Mouse (Mus musculus) heart, adult 11 months (tissue): ENCODE measurements around the gene Vmn1r11.

Experiments
- DNase-seq: peaks from one replicate; pipeline ENCODE4 v3.0.0; 2022

Vmn1r11 gene

GRCm38 (mm10) chr6:57133155-57133554 is at the start of gene Vmn1r11:
Vmn1r11 (plus strand) TSS chr6:57133455.
- DNase-seq, result no peak

GRCm38 (mm10) chr6:57106358-57106757 is 26.9 kb upstream of the Vmn1r11 start:
- no peak for DNase-seq

GRCm38 (mm10) chr6:57109154-57109553 is 24.1 kb upstream of the Vmn1r11 start, which contains the start of gene Vmn1r10:
Vmn1r10 (plus strand) TSS chr6:57109454.
- DNase-seq, result peak; percentile 30

- DNase-seq, result peak; percentile 3
These were observed 23.4 kb downstream of the Vmn1r11 start, which contains the start of gene Vmn1r12 for GRCm38 (mm10) chr6:57156619-57157018. Vmn1r12 (plus strand) TSS chr6:57156919.
